Mouse (Mus musculus) Patski (cell line): ENCODE results near the gene Faap100. TPM values are rescaled to one million over a fixed set of nuclear protein-coding genes. Genes with fewer than 3 reads are reported as not detected.

Experiments used
- ATAC-seq: fragments of 100-300 bp; one replicate; pipeline ENCODE4 v1.8.0; 2021
- CTCF ChIA-PET: fragments of 350-600 bp; sonication (Branson Sonifier 250); formaldehyde crosslinking; loops from one replicate; lab custom pipeline; 2022; ENCODE audit warnings: inconsistent platforms; lab: Charles Lee
- POLR2A ChIA-PET: fragments of 350-600 bp; sonication (Branson Sonifier 250); formaldehyde crosslinking; loops from one replicate; lab custom pipeline; 2022; ENCODE audit warnings: antibody characterized with exemption, inconsistent platforms; lab: Charles Lee
- DNase-seq: peaks from one replicate; pipeline ENCODE4 v3.0.0-alpha.2; 2011; ENCODE audit warnings: low read depth, low spot score
- H3K27me3 ChIP-seq: fragments of 371-371 bp; one replicate; pipeline ENCODE4 v1.5.1; 2021
- CTCF ChIP-seq: fragments of 100-300 bp; IDR thresholded peaks from one replicate; pipeline ENCODE4 v1.5.1; 2021
- in situ Hi-C: fragments of 300-500 bp; cut with MboI; formaldehyde crosslinking; loops from 3 replicates; pipeline ENCODE4 v1.11.1; 2018; ENCODE audit warnings: low pct_unique_long_range_greater_than_20kb, mixed read lengths
- polyA plus RNA-seq: library from polyadenylated mRNA; unstranded; gene quantifications from one replicate; pipeline ENCODE4 v1.2.3, GENCODE M21; 2021

Faap100 gene
- polyA plus RNA-seq, 1 experiment from 2014 or later: 15.1 TPM

GRCm38 (mm10) chr11:120338786-120339185 lies 39.8 kb downstream of the Faap100 start:
- ATAC-seq (no peak), DNase-seq (no peak)
- POLR2A ChIA-PET: no interaction called here
- no peak for TF ChIP-seq CTCF
- CTCF ChIA-PET: interaction anchor here (1.3 kb wide), 1 partner anchor 13 kb away, joined by 3 read pairs; no protein-coding TSS in a partner anchor
- H3K27me3 ChIP-seq: no peaks in the 10 kb centered on the region
- in situ Hi-C loops: no loop called here

DNA sequence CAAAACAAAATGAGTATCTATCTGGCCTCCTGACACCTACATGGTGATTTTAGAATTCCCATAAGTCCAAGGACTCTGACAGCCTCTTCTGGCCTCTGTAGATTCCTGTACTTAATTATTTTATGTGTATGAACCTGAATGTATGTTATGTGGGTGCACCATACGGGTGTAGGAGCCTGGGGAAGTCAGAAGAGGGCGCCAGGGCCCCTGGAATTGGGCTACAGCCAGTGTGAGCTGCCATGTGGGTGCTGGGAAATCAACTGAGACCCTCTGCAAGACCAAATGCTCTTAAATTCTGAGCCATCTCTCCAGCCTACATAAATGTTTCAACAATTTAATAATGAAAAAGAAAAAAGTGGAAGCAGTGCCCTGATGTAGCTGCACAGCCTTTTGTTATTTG lies 41.1 kb downstream of the Faap100 start:
- no peak for ATAC-seq

DNA sequence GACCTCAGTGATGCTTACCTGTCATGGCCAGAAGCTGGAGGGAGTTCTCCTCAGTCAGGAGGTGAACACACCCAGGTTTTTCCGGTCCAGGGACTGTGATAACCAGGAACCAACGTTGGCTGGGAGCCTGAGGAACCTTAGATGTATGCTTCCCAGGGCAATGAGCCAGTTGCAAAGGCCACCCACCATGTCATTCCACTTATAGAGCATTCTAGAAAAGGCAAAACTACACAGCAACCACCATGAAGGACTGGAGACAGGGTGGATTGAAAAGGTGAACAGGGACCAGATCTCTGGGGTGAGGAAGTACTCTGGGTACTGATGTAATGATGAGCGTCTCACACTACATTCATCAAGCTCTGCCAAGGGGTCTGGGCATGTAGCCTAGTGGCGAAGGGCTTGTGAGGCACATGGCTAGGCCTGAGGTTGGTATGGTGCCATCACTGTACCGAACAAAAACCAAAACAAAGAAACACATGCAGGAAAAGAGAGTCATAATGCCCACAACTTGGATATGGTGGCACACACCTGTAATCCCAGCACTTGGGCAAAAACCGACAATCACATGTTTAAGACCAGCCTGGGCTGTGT lies 43.0 kb downstream of the Faap100 start:
- TF ChIP-seq CTCF: no peak
- CTCF ChIA-PET: no interaction called here
- H3K27me3 ChIP-seq: no peaks in the 10 kb centered on the region
- DNase-seq: no peak
- in situ Hi-C loops: no loop called here
- ATAC-seq: no peak
- POLR2A ChIA-PET: no interaction called here

More for the DNA sequence above, 41.1 kb downstream of the Faap100 start:
- no peak for DNase-seq
- CTCF ChIA-PET: no interaction called here
- TF ChIP-seq CTCF: peak; percentile 27
- no peaks in the 10 kb centered on the region for H3K27me3 ChIP-seq
- POLR2A ChIA-PET: interaction anchor here (0.5 to 1.5 kb wide), 2 partner anchors 21 to 39 kb away, joined by 3 to 4 read pairs; no protein-coding TSS in a partner anchor
- in situ Hi-C loops: no loop called here

DNA sequence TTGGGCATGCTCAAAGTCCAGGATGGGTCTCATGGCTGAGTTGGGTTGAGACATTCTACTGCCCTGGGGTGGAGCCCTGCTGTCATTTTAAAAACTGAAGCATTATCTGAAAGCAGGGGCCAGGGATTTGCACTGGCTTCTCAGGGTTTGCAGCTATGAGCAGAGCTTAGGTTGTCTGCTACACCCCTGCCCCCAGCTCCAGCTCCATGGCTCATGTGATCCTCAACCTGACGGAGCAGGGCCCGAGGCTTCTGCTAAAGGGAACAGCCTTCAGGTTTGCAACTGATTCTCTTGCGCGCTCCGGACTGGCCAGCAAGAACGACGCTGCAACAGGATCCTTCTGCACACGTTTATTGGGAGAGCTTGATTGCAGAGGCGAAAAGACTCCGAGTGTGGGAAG lies 58.4 kb downstream of the Faap100 start:
- POLR2A ChIA-PET: no interaction called here
- in situ Hi-C loops: loop anchor here (25.0 kb wide), 1 partner anchor 408 kb away; the partner anchor contains the start of gene Chmp6
- ATAC-seq: no peak
- H3K27me3 ChIP-seq: no peaks in the 10 kb centered on the region
- CTCF ChIA-PET: no interaction called here
- no peak for TF ChIP-seq CTCF
- DNase-seq: no peak

DNA sequence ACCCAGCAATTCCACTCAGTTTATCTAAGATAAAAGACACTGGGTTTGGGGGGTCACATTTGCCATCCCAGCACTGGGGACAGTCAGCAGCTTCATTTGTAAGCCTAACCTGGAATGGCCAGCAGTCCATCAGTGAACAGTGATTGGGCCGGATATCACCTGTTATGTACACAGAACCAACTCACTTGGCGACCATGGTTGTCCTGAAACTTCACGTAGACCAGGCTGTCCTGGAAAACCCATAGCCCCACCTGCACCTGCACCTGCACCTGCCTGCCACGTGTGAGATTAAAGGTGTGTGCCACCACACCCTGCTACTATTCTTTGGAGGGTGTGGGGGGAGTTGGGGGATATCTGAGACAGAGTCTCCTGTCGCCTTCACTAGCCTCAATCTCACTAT lies 59.3 kb downstream of the Faap100 start:
- POLR2A ChIA-PET: no interaction called here
- CTCF ChIA-PET: no interaction called here

More for the DNA sequence above, 59.3 kb downstream of the Faap100 start:
- in situ Hi-C loops: loop anchor here (25.0 kb wide), 1 partner anchor 407 kb away; the partner anchor contains the start of gene Chmp6
- TF ChIP-seq CTCF: no peak
- ATAC-seq (no peak), DNase-seq (no peak)
- no peaks in the 10 kb centered on the region for H3K27me3 ChIP-seq

Other genes with a start within 250 kb of the Faap100 start
- gene Slc38a10, start 227.4 kb downstream of the Faap100 start, polyA plus RNA-seq: 107 TPM
- gene Bahcc1, start 145.8 kb downstream of the Faap100 start, polyA plus RNA-seq: 12.4 TPM
- 2,862 TPM for gene Actg1, start 30.2 kb downstream of the Faap100 start, polyA plus RNA-seq
- gene Fscn2, start 17.2 kb downstream of the Faap100 start, polyA plus RNA-seq: 0.23 TPM
- gene Nploc4, start 58.9 kb upstream of the Faap100 start, polyA plus RNA-seq: 69.2 TPM
- gene Tspan10, start 63.9 kb upstream of the Faap100 start, polyA plus RNA-seq: not detected
- gene Pde6g, start 74.7 kb upstream of the Faap100 start, polyA plus RNA-seq: 0.24 TPM
- gene Oxld1, start 79.3 kb upstream of the Faap100 start, polyA plus RNA-seq: 14.4 TPM
- gene Ccdc137, start 79.4 kb upstream of the Faap100 start, polyA plus RNA-seq: 25.6 TPM
- gene Arl16, start 88.8 kb upstream of the Faap100 start, polyA plus RNA-seq: 36.3 TPM
- 172 TPM for gene Mrpl12, start 105.8 kb upstream of the Faap100 start, polyA plus RNA-seq
- 41.2 TPM for gene Slc25a10, start 113.1 kb upstream of the Faap100 start, polyA plus RNA-seq
- not detected for gene Gcgr, start 151.9 kb upstream of the Faap100 start, polyA plus RNA-seq
- gene Mcrip1, start 171.0 kb upstream of the Faap100 start, polyA plus RNA-seq: 78.0 TPM
- gene Ppp1r27, start 172.4 kb upstream of the Faap100 start, polyA plus RNA-seq: not detected
- 661 TPM for gene P4hb, start 194.5 kb upstream of the Faap100 start, polyA plus RNA-seq
- gene Arhgdia, start 202.9 kb upstream of the Faap100 start, polyA plus RNA-seq: 439 TPM
- gene Alyref, start 219.6 kb upstream of the Faap100 start, polyA plus RNA-seq: 118 TPM
- 82.8 TPM for gene Anapc11, start 219.7 kb upstream of the Faap100 start, polyA plus RNA-seq
- 0.59 TPM for gene Npb, start 229.7 kb upstream of the Faap100 start, polyA plus RNA-seq
- 108 TPM for gene Pcyt2, start 239.2 kb upstream of the Faap100 start, polyA plus RNA-seq
- 30.1 TPM for gene Sirt7, start 246.5 kb upstream of the Faap100 start, polyA plus RNA-seq